Mouse (Mus musculus) hindbrain, embryonic 16.5 days (tissue): ENCODE results near the gene Hoxa3. TPM values are rescaled to one million over a fixed set of nuclear protein-coding genes. Genes with fewer than 3 reads are reported as not detected.

Experiments
- ATAC-seq: fragments of 200-750 bp; cut with Nextera tagmentation; 2 replicates; pipeline ENCODE4 v1.8.0; 2017; ENCODE audit warnings: moderate TSS enrichment, moderate library complexity
- H3K27ac ChIP-seq: fragments of 300-500 bp; sonication (generic); 2 replicates; pipeline ENCODE4 v1.5.1; 2014; ENCODE audit warnings: low read depth, mild to moderate bottlenecking, control low read depth, low read length, moderate library complexity
- H3K27me3 ChIP-seq: fragments of 300-500 bp; sonication (generic); replicated peaks from 2 replicates; pipeline ENCODE4 v1.6.1; 2014; ENCODE audit warnings: low read length; ENCODE audit not compliant: control insufficient read depth, insufficient read depth
- H3K36me3 ChIP-seq: fragments of 300-500 bp; sonication (generic); 2 replicates; pipeline ENCODE4 v1.6.1; 2014; ENCODE audit warnings: mild to moderate bottlenecking, low read length, moderate library complexity, mixed read lengths; ENCODE audit not compliant: control insufficient read depth, insufficient read depth
- H3K4me1 ChIP-seq: fragments of 300-500 bp; sonication (generic); 2 replicates; pipeline ENCODE4 v1.6.1; 2014; ENCODE audit warnings: low read depth, low read length; ENCODE audit not compliant: control insufficient read depth, insufficient read depth
- H3K4me2 ChIP-seq: fragments of 300-500 bp; sonication (generic); 2 replicates; pipeline ENCODE4 v1.6.1; 2014; ENCODE audit warnings: mild to moderate bottlenecking, low read length, control low read depth, moderate library complexity
- H3K4me3 ChIP-seq: fragments of 300-500 bp; sonication (generic); 2 replicates; pipeline ENCODE4 v1.5.1; 2014; ENCODE audit warnings: mild to moderate bottlenecking, low read length, control low read depth, moderate library complexity
- H3K9ac ChIP-seq: fragments of 300-500 bp; sonication (generic); 2 replicates; pipeline ENCODE4 v1.6.1; 2014; ENCODE audit warnings: low read depth, mild to moderate bottlenecking, control low read depth, low read length, moderate library complexity
- H3K9me3 ChIP-seq: fragments of 300-500 bp; sonication (generic); 2 replicates; pipeline ENCODE4 v1.6.1; 2014; ENCODE audit warnings: mild to moderate bottlenecking, low read length, moderate library complexity; ENCODE audit not compliant: control insufficient read depth
- WGBS: fragments of 180-500 bp; shearing (Covaris S2); extraction: QIAGEN DNeasy Blood & Tissue Kit; methylation state at CpG from one replicate; pipeline ENCODE4 v1.1.7; 2014; 5-methylcytosine and 5-hydroxymethylcytosine counted together
- polyA plus RNA-seq: library from polyadenylated mRNA; unstranded; fragments of >200 nt; fragmentation: Nextera tagmentation; extraction: Ambion mirVana; gene quantifications from 2 replicates; pipeline ENCODE4 v1.2.1, GENCODE M21; 2015

The Hoxa3 gene
- polyA plus RNA-seq, 1 experiment from 2014 or later, result 12.9 TPM

DNA sequence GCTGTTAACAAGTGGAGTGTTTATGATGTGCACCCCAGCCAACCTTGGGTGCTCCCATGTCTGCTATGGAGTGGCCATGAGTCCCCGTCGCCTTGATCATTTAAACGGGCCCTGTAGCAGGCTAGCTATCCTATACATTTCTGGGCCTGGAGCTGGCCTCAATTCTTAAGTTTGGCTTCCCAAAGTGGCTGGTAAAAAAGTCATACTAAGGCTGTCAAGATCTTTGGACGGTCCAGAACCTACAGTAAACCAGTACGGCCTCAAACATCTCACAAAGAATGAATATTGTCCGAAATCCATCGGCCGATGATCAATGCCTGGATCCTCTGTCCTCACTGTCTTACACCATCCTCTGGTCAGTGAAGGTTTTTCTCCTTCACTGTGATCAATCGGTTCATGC is 22.1 kb upstream of the Hoxa3 start:
- H3K9me3 ChIP-seq, result no peaks in the 10 kb centered on the region
- no peak overlapping the region for H3K4me3 ChIP-seq
- H3K27ac ChIP-seq, result no peak overlapping the region
- WGBS, result 30% methylated on average over 9 of the region's 9 CpGs
- no peaks in the 10 kb centered on the region for H3K36me3 ChIP-seq
- no peak overlapping the region for H3K4me2 ChIP-seq
- ATAC-seq, result no peak
- H3K4me1 ChIP-seq, result peaks cover 2% of the 10 kb centered on the region; the same call in 1 of the 2 replicates
- no peak overlapping the region for H3K9ac ChIP-seq
- H3K27me3 ChIP-seq, result peaks cover 79% of the 10 kb centered on the region

DNA sequence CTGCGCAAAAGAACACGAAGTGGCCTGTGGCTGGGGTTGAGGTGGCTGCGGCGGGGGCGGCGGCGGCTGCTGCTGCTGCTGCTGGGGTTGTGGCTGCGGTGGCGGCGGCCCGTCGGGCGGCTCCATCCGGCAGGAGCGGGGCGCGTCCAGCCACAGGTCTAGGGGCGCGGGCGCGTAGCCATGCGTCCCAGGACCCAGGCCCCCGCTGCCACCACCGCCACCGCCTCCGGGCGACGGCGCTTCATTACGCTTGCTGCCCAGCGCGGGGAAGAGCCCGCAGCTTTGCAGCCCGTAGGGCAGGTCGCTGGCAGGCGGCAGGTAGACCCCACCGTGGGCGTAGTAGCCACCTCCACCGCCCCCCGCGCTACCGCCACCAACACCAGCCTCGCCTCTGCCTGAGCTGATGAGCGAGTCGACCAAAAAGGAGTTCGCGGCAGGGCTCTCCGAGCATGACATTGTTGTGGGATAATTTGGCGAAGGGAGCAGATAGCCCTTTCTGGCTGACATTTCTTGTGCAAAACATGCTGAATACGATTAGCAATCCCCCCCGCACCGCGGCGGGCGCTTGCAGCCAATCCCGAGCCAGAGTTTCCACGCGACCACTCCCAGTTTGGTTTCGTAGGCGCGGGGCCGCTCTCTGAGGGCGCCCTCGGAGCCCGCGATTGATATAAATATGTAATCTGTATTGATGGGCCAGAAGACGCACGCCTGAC is 21.4 kb upstream of the Hoxa3 start:
- Histone ChIP-seq H3K4me3 (no peak overlapping the region), H3K4me1 (no peaks in the 10 kb centered on the region), H3K36me3 (no peaks in the 10 kb centered on the region), H3K27ac (no peak overlapping the region), H3K27me3 (peaks cover 78% of the 10 kb centered on the region), H3K4me2 (no peak overlapping the region), H3K9ac (no peak overlapping the region), H3K9me3 (no peaks in the 10 kb centered on the region)
- under 1% methylated on average over 52 of the region's 68 CpGs for WGBS
- ATAC-seq, result no peak

DNA sequence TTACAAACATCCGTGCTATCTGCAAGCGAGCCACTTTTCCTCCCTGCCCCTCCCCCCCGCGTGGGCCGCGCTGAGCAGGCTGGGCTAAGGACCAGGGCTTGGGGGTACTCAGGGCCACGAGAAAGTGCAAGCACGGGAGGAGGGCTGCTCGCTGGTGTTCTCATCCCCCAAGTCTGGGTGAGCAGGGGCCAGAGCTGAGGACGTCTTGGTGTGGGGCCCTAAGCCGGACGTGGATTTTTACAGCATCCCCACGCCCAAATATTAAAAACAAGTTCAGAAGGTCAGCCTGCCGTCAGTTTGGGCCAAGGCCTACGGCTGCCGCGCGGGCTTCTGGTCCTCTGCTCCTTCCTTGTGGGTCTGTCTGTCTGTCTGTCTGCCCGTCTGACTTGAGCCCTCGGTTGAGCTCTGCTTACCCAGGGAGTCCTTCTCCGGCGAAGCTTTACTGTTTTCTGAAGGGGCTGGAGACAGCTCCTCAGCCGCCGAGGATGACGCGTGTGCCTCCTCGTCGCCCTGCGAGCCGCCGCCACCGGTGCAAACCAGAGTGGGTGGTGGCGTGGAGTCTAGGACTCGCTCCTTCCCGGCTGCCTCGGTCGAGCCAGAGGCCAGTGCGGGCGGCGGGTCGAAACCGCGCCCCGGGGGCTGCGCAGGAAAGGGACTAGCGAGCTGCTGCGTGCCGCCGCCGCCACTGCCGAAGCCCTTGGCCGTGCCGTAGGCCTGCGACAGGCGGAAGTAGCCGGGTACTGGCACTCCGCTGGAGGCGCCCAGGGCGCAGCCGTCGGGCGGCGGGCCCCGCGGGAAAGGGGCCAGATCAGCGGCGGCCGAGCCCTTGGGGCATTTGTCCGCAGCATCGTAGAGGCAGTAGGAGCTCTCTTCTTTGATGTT is 20.7 kb upstream of the Hoxa3 start:
- no peak overlapping the region for H3K9ac ChIP-seq
- no peaks in the 10 kb centered on the region for H3K9me3 ChIP-seq
- 1% methylated on average over 65 of the region's 70 CpGs for WGBS
- no peak for ATAC-seq
- H3K27me3 ChIP-seq, result peaks cover 80% of the 10 kb centered on the region
- no peaks in the 10 kb centered on the region for H3K36me3 ChIP-seq
- no peaks in the 10 kb centered on the region for H3K4me1 ChIP-seq
- no peak overlapping the region for H3K4me2 ChIP-seq
- H3K27ac ChIP-seq, result no peak overlapping the region
- no peak overlapping the region for H3K4me3 ChIP-seq

DNA sequence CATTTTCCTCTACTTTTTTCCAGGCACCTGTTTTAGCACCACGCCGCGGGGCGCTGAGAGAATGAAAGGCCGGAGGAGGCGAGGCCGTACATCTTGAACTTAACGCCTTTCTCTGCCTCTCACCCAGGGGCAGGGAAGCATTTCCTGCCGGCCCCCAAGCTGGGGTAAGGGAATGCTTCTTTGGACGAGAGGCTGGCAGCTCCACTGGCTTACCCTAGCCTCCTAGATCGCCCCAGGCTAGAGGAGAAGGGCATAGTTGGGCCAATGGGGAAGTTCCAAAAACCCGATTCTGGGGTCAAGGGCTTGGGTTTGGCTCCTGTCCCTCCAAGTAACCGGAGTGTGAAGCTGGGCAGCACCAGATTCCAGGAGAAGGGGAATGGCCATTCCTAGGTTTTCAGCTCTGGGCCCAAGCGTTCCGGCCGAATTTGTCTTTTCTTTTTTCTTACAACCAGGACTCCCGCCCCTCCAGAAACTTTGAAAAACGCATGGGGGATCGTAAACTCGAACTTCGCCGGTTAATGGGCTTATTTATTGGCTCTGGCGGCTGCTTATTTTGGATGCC is 19.9 kb upstream of the Hoxa3 start:
- 3% methylated on average over 23 of the region's 23 CpGs for WGBS

DNA sequence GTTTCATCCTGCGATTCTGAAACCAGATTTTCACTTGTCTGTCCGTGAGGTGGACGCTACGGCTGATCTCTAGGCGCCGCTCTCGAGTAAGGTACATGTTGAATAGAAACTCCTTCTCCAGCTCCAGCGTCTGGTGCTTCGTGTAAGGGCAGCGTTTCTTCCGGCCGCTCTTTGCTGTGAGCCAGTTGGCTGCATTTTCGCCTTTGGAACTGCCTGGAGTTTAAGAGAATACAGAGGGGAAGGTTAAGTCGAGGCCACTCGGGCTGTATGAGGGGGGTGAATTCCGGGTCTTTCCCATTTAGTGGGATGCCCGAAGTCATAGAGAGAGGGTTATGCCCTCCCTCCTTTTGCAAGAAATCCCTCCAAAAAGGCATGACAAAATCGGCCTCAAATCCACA is 19.4 kb upstream of the Hoxa3 start:
- Histone ChIP-seq H3K9ac (no peak overlapping the region), H3K9me3 (no peaks in the 10 kb centered on the region), H3K4me1 (no peaks in the 10 kb centered on the region), H3K4me2 (no peak overlapping the region), H3K27ac (no peak overlapping the region), H3K36me3 (no peaks in the 10 kb centered on the region), H3K27me3 (peaks cover 81% of the 10 kb centered on the region), H3K4me3 (no peak overlapping the region)
- no peak for ATAC-seq
- 0% methylated on average over 18 of the region's 18 CpGs for WGBS

More for the DNA sequence above, 19.9 kb upstream of the Hoxa3 start:
- Histone ChIP-seq H3K4me3 (no peak overlapping the region), H3K4me1 (no peaks in the 10 kb centered on the region), H3K36me3 (no peaks in the 10 kb centered on the region), H3K27ac (no peak overlapping the region), H3K9ac (no peak overlapping the region), H3K9me3 (no peaks in the 10 kb centered on the region), H3K4me2 (no peak overlapping the region), H3K27me3 (peaks cover 82% of the 10 kb centered on the region)
- no peak for ATAC-seq

DNA sequence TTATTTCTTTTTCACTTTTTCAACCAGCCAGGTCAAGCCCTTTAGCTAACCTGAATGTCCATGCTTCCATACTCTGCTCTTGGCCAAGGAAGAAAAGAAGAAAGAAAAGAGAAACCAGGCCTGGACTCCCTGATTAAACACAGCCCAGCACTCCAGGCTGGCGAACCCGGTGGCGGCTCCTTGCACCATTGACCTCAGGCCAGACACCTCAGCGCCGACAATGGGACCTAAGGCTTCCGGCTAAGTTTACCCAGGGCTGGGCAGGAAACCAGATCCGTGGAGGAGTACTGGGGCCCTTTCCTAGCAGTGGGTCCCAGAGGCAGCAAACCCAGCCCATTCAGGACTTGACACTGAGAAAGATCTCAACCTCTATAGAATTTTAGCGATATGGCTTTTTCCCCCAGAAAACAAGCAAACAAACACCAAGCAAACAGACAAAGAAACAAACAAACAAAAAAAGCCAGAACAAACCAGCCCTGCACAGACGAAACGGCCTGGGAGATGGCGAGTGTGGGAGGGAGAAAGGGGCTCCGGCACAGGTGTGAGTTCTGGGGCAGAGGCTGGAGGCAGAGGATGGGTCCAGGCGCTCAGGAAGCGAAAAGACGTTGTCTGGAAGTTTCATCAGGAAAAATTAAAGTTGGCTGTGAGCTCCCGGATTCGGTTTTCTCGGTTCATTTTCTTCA is 18.9 kb upstream of the Hoxa3 start:
- Histone ChIP-seq H3K27me3 (peaks cover 81% of the 10 kb centered on the region), H3K9me3 (no peaks in the 10 kb centered on the region), H3K4me3 (no peak overlapping the region)

DNA sequence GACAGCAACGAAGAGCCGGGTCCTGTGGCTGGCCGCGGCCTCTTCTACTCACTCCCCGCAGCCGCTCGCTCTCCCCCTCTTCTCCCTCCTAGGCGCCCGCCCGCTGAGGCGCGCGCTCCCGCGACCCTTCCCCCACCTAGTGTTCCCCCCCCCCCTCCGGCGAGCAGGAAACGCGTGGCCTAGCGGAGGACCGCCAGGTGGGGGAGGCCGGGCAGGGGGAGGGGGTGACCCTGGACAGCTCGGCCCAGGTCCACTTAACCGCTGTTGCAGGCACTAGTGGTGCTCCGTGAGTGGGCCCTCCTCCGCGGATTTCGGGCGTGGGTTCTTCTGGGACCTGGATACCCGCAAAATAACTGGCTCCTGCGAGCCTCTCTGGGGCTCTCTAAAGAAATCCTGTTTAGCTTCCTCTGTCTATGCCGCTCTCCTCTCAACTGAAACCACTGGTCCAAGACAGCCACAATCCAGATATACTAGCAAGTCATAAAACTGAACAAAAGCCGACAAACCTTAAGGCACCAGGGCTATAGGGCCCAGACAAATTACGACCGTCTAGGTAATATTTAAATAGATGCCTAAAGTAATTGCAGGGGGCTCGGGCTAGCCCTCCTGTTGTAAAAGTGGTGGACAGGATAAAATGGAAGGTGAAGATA is 17.5 kb upstream of the Hoxa3 start, which contains the start of gene Hoxa9:
Hoxa9 (minus strand) TSS at position 574 of the 650 bp plus-strand sequence.
- no peak within 1 kb of the TSS for H3K27ac ChIP-seq
- no peak within 1 kb of the TSS for H3K4me3 ChIP-seq
- H3K9ac ChIP-seq, result no peak within 1 kb of the TSS
- no peaks in the 10 kb centered on the region for H3K9me3 ChIP-seq
- no peaks in the 10 kb centered on the region for H3K36me3 ChIP-seq
- peaks cover 78% of the 10 kb centered on the region for H3K27me3 ChIP-seq
- H3K4me1 ChIP-seq, result no peaks in the 10 kb centered on the region
- no peak within 1 kb of the TSS for H3K4me2 ChIP-seq
- ATAC-seq, result no peak
- 2% methylated on average over 22 of the region's 36 CpGs for WGBS

More for the DNA sequence above, 18.9 kb upstream of the Hoxa3 start:
- Histone ChIP-seq H3K4me1 (no peaks in the 10 kb centered on the region), H3K9ac (no peak overlapping the region), H3K36me3 (no peaks in the 10 kb centered on the region), H3K27ac (no peak overlapping the region), H3K4me2 (no peak overlapping the region)
- ATAC-seq, result no peak
- WGBS, result 1% methylated on average over 18 of the region's 18 CpGs

DNA sequence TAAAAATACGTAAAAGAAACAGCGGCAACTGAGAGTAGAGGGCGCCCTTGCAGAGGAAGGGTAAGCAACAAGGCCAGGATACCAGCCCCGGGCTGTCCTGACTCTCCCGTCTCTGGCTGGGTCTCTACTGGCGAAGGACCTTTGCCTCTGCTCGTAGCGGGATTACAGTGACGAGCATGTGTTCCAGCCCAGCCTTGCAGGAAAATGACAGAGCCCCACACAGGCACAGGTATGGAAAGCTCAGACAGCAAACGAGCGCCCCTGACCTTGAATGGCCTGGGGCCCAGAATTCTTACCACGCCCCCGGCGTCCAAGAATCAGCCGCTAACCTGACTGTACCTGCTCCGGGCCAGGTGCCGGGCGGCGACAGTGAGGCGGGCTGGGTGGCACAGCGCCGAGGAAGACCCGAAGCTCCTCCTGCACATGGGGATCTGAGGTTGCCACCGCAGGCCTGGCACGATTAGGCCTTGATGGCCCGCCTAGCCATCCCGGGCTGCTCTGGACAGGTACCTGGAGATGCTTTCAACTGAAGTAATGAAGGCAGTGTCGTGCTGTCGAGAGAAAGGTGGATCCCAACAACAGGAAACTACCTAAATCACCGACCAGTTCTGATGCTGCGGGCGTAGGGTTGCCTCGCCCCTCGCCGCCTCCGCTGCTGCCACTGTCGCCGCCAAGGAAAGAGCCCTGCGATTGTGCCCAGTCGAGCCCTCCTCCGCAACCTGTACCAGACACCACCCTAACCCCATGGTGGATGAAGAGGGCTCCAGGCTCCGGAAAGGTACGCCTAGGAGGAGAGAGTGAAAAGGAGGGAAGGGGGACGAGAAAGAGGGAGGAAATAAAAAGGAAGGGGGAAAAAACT is 16.7 kb upstream of the Hoxa3 start:
- WGBS, result 1% methylated on average over 43 of the region's 44 CpGs
- Histone ChIP-seq H3K27ac (no peak overlapping the region), H3K4me2 (no peak overlapping the region), H3K4me3 (no peak overlapping the region; the same call in 1 of the 2 replicates), H3K36me3 (no peaks in the 10 kb centered on the region), H3K27me3 (peaks cover 77% of the 10 kb centered on the region), H3K9me3 (no peaks in the 10 kb centered on the region), H3K4me1 (no peaks in the 10 kb centered on the region), H3K9ac (no peak overlapping the region)
- no peak for ATAC-seq
